Mouse (Mus musculus) liver, postnatal 0 days (tissue): ENCODE results near the gene Tnnt1.

ENCODE experiments used
- CTCF ChIP-seq: sonication (generic); IDR thresholded peaks from 2 replicates; pipeline ENCODE4 v1.5.1; 2016; ENCODE audit warnings: antibody characterized with exemption, low read depth
- EP300 ChIP-seq: IDR thresholded peaks from 2 replicates; pipeline ENCODE4 v1.6.1; 2016; ENCODE audit warnings: antibody characterized with exemption, low read depth, mild to moderate bottlenecking

DNA sequence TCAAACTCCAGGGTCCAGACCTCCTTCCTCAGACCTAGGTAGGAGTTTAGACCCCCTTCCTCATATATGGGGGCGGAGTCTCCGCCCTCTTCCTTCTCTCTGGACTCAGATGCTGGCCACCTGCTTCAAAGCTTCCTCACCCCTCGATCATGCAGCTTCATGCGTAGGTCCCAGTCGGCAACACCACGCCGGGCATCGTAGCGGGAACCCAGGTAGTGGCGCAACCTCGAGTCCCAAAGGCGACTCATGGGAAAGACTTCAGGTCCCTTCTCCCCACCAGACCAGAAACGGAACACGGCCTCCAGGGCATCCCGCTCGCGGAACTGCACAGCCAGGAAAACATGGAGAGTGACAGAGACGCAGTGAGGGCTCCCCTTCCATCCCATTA is 11.1 kb upstream of the Tnnt1 start:
- no peak for TF ChIP-seq CTCF
- TF ChIP-seq EP300: no peak
